Mouse (Mus musculus) C2C12 (cell line): ENCODE measurements at regions not wholly inside any gene's neighbourhood (a gene's known extent, or its start where the extent isn't known, plus 50 kb on each side); places are given as distances from the start of the nearest gene placed in this dataset.

Experiments used
- H3K27me3 ChIP-seq: one replicate; pipeline ENCODE4 v1.6.1; 2011; ENCODE audit not compliant: control insufficient read depth, insufficient read depth, insufficient read length
- H3K36me3 ChIP-seq: one replicate; pipeline ENCODE4 v1.6.1; 2011; ENCODE audit not compliant: control insufficient read depth, insufficient read depth
- H3K4me3 ChIP-seq: one replicate; pipeline ENCODE4 v1.5.1; 2011; ENCODE audit warnings: mild to moderate bottlenecking, control low read depth; ENCODE audit not compliant: poor library complexity, insufficient read depth, severe bottlenecking
- H3K79me2 ChIP-seq: one replicate; pipeline ENCODE4 v1.6.1; 2011; ENCODE audit not compliant: control insufficient read depth, insufficient read depth
- H3K79me3 ChIP-seq: one replicate; pipeline ENCODE4 v1.6.1; 2011; ENCODE audit warnings: low read depth, control low read depth
- H3ac ChIP-seq: one replicate; pipeline ENCODE3; 2011; ENCODE audit warnings: low read depth; ENCODE audit not compliant: control insufficient read depth, insufficient read length
- CEBPB ChIP-seq: IDR thresholded peaks from one replicate; pipeline ENCODE4 v1.6.1; 2011; ENCODE audit warnings: low read depth, mild to moderate bottlenecking, control low read depth, moderate library complexity
- CTCF ChIP-seq: IDR thresholded peaks from one replicate; pipeline ENCODE4 v1.5.1; 2011; ENCODE audit not compliant: control insufficient read depth, insufficient read depth, insufficient read length
- FOSL1 ChIP-seq: IDR thresholded peaks from one replicate; pipeline ENCODE4 v1.8.0; 2011; ENCODE audit warnings: mild to moderate bottlenecking, low read length; ENCODE audit not compliant: poor library complexity, insufficient read depth, severe bottlenecking
- MAX ChIP-seq: IDR thresholded peaks from one replicate; pipeline ENCODE4 v1.6.1; 2011; ENCODE audit warnings: mild to moderate bottlenecking, control low read depth
- MYOD1 ChIP-seq: IDR thresholded peaks from one replicate; pipeline ENCODE4 v1.6.1; 2011; ENCODE audit warnings: low read depth; ENCODE audit not compliant: control insufficient read depth, insufficient read length
- MYOG ChIP-seq: IDR thresholded peaks from one replicate; pipeline ENCODE4 v1.6.1; 2011; ENCODE audit not compliant: control insufficient read depth, insufficient read length; ENCODE audit errors: extremely low read depth
- USF1 ChIP-seq: IDR thresholded peaks from one replicate; pipeline ENCODE4 v1.6.1; 2011; ENCODE audit warnings: low read depth, mild to moderate bottlenecking, control low read depth, moderate library complexity

GRCm38 (mm10) chr16:63091471-63092300, 237.6 kb downstream of the Pros1 start:
- no peaks in the 10 kb centered on the region for H3K27me3 ChIP-seq
- no peak overlapping the region for H3K4me3 ChIP-seq
- TF ChIP-seq MYOD1 (no peak), CTCF (no peak), MAX (no peak), MYOG (no peak), FOSL1 (no peak)
- H3K79me2 ChIP-seq: no peaks in the 10 kb centered on the region
- no peaks in the 10 kb centered on the region for H3K79me3 ChIP-seq
- H3K36me3 ChIP-seq: no peaks in the 10 kb centered on the region
- no peak overlapping the region for H3ac ChIP-seq

- Histone ChIP-seq H3K79me3 (no peaks in the 10 kb centered on the region), H3ac (no peak overlapping the region), H3K4me3 (no peak overlapping the region), H3K36me3 (no peaks in the 10 kb centered on the region), H3K27me3 (no peaks in the 10 kb centered on the region), H3K79me2 (no peaks in the 10 kb centered on the region)
- TF ChIP-seq MAX: no peak
- TF ChIP-seq CTCF: no peak
- TF ChIP-seq MYOG: no peak
- no peak for TF ChIP-seq USF1
- TF ChIP-seq FOSL1: no peak
- TF ChIP-seq CEBPB: no peak
- TF ChIP-seq MYOD1: no peak
Measured at GRCm38 (mm10) chr16:63094126-63094840, 240.2 kb downstream of the Pros1 start.

GRCm38 (mm10) chr16:63102362-63102761, 248.3 kb downstream of the Pros1 start:
- H3K79me3 ChIP-seq: no peaks in the 10 kb centered on the region
- no peaks in the 10 kb centered on the region for H3K27me3 ChIP-seq
- TF ChIP-seq USF1 (no peak), CEBPB (no peak), MAX (no peak), FOSL1 (no peak), MYOG (no peak), CTCF (no peak), MYOD1 (no peak)
- H3K79me2 ChIP-seq: no peaks in the 10 kb centered on the region
- H3ac ChIP-seq: no peak overlapping the region
- H3K4me3 ChIP-seq: no peak overlapping the region
- H3K36me3 ChIP-seq: no peaks in the 10 kb centered on the region

GRCm38 (mm10) chr16:63102930-63103329, 248.8 kb downstream of the Pros1 start:
- Histone ChIP-seq H3K4me3 (no peak overlapping the region), H3K79me2 (no peaks in the 10 kb centered on the region), H3ac (no peak overlapping the region), H3K79me3 (no peaks in the 10 kb centered on the region), H3K36me3 (no peaks in the 10 kb centered on the region), H3K27me3 (no peaks in the 10 kb centered on the region)
- TF ChIP-seq MYOG (no peak), MAX (no peak), CEBPB (no peak), CTCF (no peak), USF1 (no peak), MYOD1 (no peak), FOSL1 (no peak)

- Histone ChIP-seq H3K36me3 (no peaks in the 10 kb centered on the region), H3K4me3 (no peak overlapping the region), H3K27me3 (no peaks in the 10 kb centered on the region), H3K79me3 (no peaks in the 10 kb centered on the region), H3K79me2 (no peaks in the 10 kb centered on the region), H3ac (no peak overlapping the region)
- TF ChIP-seq MAX (no peak), CEBPB (no peak), USF1 (no peak), MYOG (no peak), FOSL1 (no peak), CTCF (no peak), MYOD1 (no peak)
Measured at GRCm38 (mm10) chr16:63104383-63104782, 250.3 kb downstream of the Pros1 start.
